Mouse (Mus musculus) heart, adult 2 months (tissue): ENCODE measurements around the gene Vrk1. TPM values are rescaled to one million over a fixed set of nuclear protein-coding genes. Genes with fewer than 3 reads are reported as not detected.

Source experiments
- DNase-seq, 2 experiments: peaks; one replicate each; pipeline ENCODE4 v3.0.0; 2021
- H3K27ac ChIP-seq: fragments of 200-600 bp; 2 replicates; pipeline ENCODE4 v1.8.1; 2022
- H3K27me3 ChIP-seq: fragments of 200-500 bp; 2 replicates; pipeline ENCODE4 v1.6.1; 2012; ENCODE audit warnings: mild to moderate bottlenecking, low read length, inconsistent platforms, mixed read lengths; ENCODE audit not compliant: control insufficient read depth, insufficient read depth
- H3K36me3 ChIP-seq: fragments of 200-500 bp; 2 replicates; pipeline ENCODE4 v1.6.1; 2012; ENCODE audit warnings: low read length, inconsistent platforms; ENCODE audit not compliant: control insufficient read depth, insufficient read depth
- H3K4me1 ChIP-seq: fragments of 200-500 bp; 2 replicates; pipeline ENCODE4 v1.6.1; 2011; ENCODE audit warnings: low read length; ENCODE audit not compliant: control insufficient read depth, insufficient read depth
- H3K4me3 ChIP-seq: fragments of 200-600 bp; 2 replicates; pipeline ENCODE4 v1.8.1; 2022
- H3K79me2 ChIP-seq: fragments of 200-500 bp; replicated peaks from 2 replicates; pipeline ENCODE4 v1.6.1; 2012; ENCODE audit warnings: mild to moderate bottlenecking, inconsistent platforms, low read length, moderate library complexity, mixed read lengths; ENCODE audit not compliant: control insufficient read depth, insufficient read depth
- H3K9ac ChIP-seq: fragments of 200-500 bp; 2 replicates; pipeline ENCODE4 v1.6.1; 2012; ENCODE audit warnings: low read depth, mild to moderate bottlenecking, control low read depth, inconsistent platforms, low read length, mixed read lengths
- CTCF ChIP-seq: fragments of 200-600 bp; IDR thresholded peaks from 2 replicates; pipeline ENCODE4 v1.8.1; 2022; ENCODE audit warnings: antibody characterized with exemption, mild to moderate bottlenecking, moderate library complexity
- EP300 ChIP-seq: fragments of 200-500 bp; IDR thresholded peaks from 2 replicates; pipeline ENCODE4 v1.6.1; 2011; ENCODE audit warnings: low read depth, low read length, control low read depth; ENCODE audit not compliant: insufficient read depth
- POLR2A ChIP-seq: fragments of 200-500 bp; IDR thresholded peaks from 2 replicates; pipeline ENCODE4 v1.6.1; 2011; ENCODE audit warnings: mild to moderate bottlenecking, low read depth, low read length, control low read depth; ENCODE audit not compliant: insufficient read depth
- WGBS: fragments of 180-500 bp; shearing (Covaris S2); methylation state at CpG from one replicate; pipeline ENCODE4 v1.1.7; 2018; 5-methylcytosine and 5-hydroxymethylcytosine counted together
- intact Hi-C: fragments of 180-260 bp; cut with DNase I; formaldehyde crosslinking; loops from one replicate; pipeline ENCODE4 v1.15.1; 2025
- polyA plus RNA-seq: library from polyadenylated mRNA; depleted of rRNA; stranded (reverse); fragments of >200 nt; gene quantifications from 2 replicates; pipeline ENCODE4 v1.2.3, GENCODE M21; 2012
- total RNA-seq, 2 experiments: library from RNA; stranded (reverse); gene quantifications; 2 replicates each; pipeline ENCODE4 v1.2.3; 2021

The Vrk1 gene
- total and polyA plus RNA-seq, 3 experiments = 2.8 to 8.3 (median 7.5) TPM

- Histone ChIP-seq H3K27ac (no peak overlapping the region), H3K4me1 (peaks cover 2% of the 10 kb centered on the region), H3K4me3 (no peak overlapping the region), H3K9ac (no peak overlapping the region), H3K36me3 (no peaks in the 10 kb centered on the region), H3K79me2 (no peaks in the 10 kb centered on the region; the same call in 1 of the 2 replicates), H3K27me3 (no peaks in the 10 kb centered on the region)
- intact Hi-C loops = no loop called here
- DNase-seq = no peak
- TF ChIP-seq CTCF = no peak
- no peak for TF ChIP-seq POLR2A
- no peak for TF ChIP-seq EP300
- WGBS = 40% methylated on average over 9 of the region's 9 CpGs
Measured at GRCm38 (mm10) chr12:106046143-106046795, 36.2 kb downstream of the Vrk1 start.

- no peaks in the 10 kb centered on the region for H3K36me3 ChIP-seq
- H3K27ac ChIP-seq = no peak overlapping the region
- WGBS = 88% methylated on average over 7 of the region's 7 CpGs
- peaks cover 1% of the 10 kb centered on the region; the same call in 1 of the 2 replicates for H3K4me1 ChIP-seq
- no peak for DNase-seq
- no peak for TF ChIP-seq POLR2A
- TF ChIP-seq EP300 = no peak
- TF ChIP-seq CTCF = no peak
- H3K9ac ChIP-seq = no peak overlapping the region
- no peaks in the 10 kb centered on the region for H3K79me2 ChIP-seq
- intact Hi-C loops = no loop called here
- no peaks in the 10 kb centered on the region for H3K27me3 ChIP-seq
- no peak overlapping the region for H3K4me3 ChIP-seq
Measured at GRCm38 (mm10) chr12:106052271-106052670, 42.2 kb downstream of the Vrk1 start.

GRCm38 (mm10) chr12:106055799-106056198 is 45.8 kb downstream of the Vrk1 start:
- Histone ChIP-seq H3K79me2 (no peaks in the 10 kb centered on the region), H3K27me3 (no peaks in the 10 kb centered on the region), H3K36me3 (no peaks in the 10 kb centered on the region), H3K4me1 (no peaks in the 10 kb centered on the region), H3K27ac (no peak overlapping the region), H3K4me3 (no peak overlapping the region), H3K9ac (no peak overlapping the region)
- WGBS = 27% methylated on average over 6 of the region's 6 CpGs
- TF ChIP-seq POLR2A (no peak), CTCF (peak; percentile 100), EP300 (0 out of 2 replicates have a peak, but pooled peaks have one; percentile 37)
- DNase-seq = peak; percentile 72 to 81
- intact Hi-C loops = loop anchor here (5.0 kb wide), 2 partner anchors 43 to 218 kb away; partner anchors contain the start of gene Vrk1

GRCm38 (mm10) chr12:106059873-106060573 is 50.0 kb downstream of the Vrk1 start:
- no peaks in the 10 kb centered on the region for H3K27me3 ChIP-seq
- H3K4me1 ChIP-seq = no peaks in the 10 kb centered on the region
- no peaks in the 10 kb centered on the region for H3K79me2 ChIP-seq
- TF ChIP-seq POLR2A = no peak
- TF ChIP-seq CTCF = no peak
- no peak for TF ChIP-seq EP300
- H3K36me3 ChIP-seq = no peaks in the 10 kb centered on the region
- intact Hi-C loops = loop anchor here (5.0 kb wide), 2 partner anchors 48 to 223 kb away; partner anchors contain the start of gene Vrk1
- no peak overlapping the region for H3K9ac ChIP-seq
- no peak overlapping the region for H3K4me3 ChIP-seq
- no peak for DNase-seq
- 81% methylated on average over 12 of the region's 12 CpGs for WGBS
- no peak overlapping the region for H3K27ac ChIP-seq

GRCm38 (mm10) chr12:106070434-106071155 is 60.6 kb downstream of the Vrk1 start:
- 89% methylated on average over 22 of the region's 22 CpGs for WGBS
- H3K79me2 ChIP-seq = no peaks in the 10 kb centered on the region
- TF ChIP-seq POLR2A = no peak
- TF ChIP-seq CTCF = no peak
- no peak for TF ChIP-seq EP300
- intact Hi-C loops = no loop called here
- no peak overlapping the region for H3K27ac ChIP-seq
- no peaks in the 10 kb centered on the region for H3K36me3 ChIP-seq
- no peak overlapping the region for H3K9ac ChIP-seq
- H3K4me1 ChIP-seq = no peaks in the 10 kb centered on the region
- H3K27me3 ChIP-seq = no peaks in the 10 kb centered on the region
- no peak overlapping the region for H3K4me3 ChIP-seq
- DNase-seq = no peak
